Mouse (Mus musculus) T-cell, adult 2 months (primary cell): ENCODE measurements at regions not wholly inside any gene's neighbourhood (a gene's known extent, or its start where the extent isn't known, plus 50 kb on each side); places are given as distances from the start of the nearest gene placed in this dataset.

ENCODE experiments used
- DNase-seq: peaks from one replicate; pipeline ENCODE4 v3.0.0; 2022; ENCODE audit warnings: low spot score

GRCm38 (mm10) chrX:13224902-13225301 is 55.9 kb upstream of the Ddx3x start:
- peak; percentile 29 for DNase-seq

- no peak for DNase-seq
Measured at GRCm38 (mm10) chrX:13226429-13226828, 54.3 kb upstream of the Ddx3x start.

DNA sequence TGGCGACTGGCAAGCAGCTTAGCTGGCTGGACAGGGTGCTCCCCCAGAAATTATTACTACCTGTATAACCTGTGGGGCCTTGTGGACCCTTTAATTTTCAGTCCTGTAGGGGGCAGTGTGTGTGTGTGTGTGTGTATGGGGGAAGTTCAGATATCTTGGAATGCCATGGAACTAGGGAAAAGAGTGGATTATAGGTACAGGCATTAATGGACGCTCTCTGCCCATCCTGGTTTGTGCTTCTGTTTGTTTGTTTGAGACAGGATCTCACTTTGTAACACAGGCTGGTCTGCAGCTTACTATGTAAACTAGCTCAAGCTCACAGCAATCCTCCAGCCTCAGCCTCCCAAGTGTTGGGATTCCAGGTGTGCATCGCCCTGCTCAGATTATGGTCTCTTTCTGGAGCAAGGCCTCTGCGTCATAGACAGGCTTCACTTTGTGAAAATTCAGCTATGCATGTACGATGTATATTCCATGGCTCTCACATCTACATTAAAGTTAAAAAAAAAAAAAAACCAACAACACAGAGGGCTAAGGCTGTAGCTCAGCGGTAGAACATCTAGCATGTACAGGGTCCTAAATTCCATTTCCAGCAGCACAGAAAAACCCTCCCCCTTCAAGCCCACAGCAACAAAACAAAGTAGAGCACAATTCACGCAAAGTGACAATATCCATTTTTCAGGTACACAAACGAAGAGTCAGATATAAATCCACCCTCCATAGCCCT is 50.7 kb upstream of the Ddx3x start:
- no peak for DNase-seq

DNA sequence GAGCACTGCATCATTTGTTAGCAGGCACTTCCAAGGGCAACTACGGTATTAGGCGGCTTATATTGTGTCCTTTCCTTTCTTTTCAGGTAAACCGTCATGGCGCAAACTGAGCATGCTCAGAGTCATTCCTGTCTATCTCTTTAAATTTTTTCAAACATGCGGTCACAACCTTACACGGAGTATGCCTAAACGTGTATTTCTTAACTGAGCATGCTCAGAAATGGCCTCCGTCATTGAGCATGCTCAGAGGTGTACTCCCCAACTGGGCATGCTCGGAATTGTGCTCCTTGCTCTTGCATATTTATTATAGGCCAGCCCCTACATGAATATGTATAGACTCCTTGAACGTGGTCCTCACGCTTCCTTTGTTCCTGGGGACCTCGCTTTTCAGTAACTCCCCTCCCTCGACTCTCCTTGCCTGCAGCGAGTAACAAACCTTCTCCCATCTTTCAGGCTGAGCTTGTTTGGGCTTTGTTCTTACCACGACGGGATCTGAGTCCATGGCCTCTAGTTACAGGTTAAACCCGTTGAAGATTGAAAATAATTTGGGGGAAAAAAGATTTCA is 50.1 kb upstream of the Ddx3x start:
- peak; percentile 85 for DNase-seq
